Mouse (Mus musculus): ENCODE results near the gene Rai14. TPM values are rescaled to one million over a fixed set of nuclear protein-coding genes. Genes with fewer than 3 reads are reported as not detected.

Rai14 gene
- total and polyA plus RNA-seq, 3 experiments, result not detected

GRCm38 (mm10) chr15:10751141-10751540 is 36.7 kb upstream of the Rai14 start:
- DNase-seq (ENCODE audit: low read depth, low spot score), result no peak
- H3K27ac ChIP-seq (ENCODE audit: control insufficient read depth, low read depth, low read length), result no peak overlapping the region
- H3K79me2 ChIP-seq (ENCODE audit: control insufficient read depth, insufficient read depth, low read length, poor library complexity), result no peaks in the 10 kb centered on the region
- H3K4me3 ChIP-seq (ENCODE audit: control insufficient read depth in 1 of 2, insufficient read depth in 1 of 2, low read depth in 2 of 2, low read length in 2 of 2), result no peak overlapping the region
- H3K9ac ChIP-seq (ENCODE audit: control insufficient read depth, low read depth, low read length, poor library complexity, severe bottlenecking), result no peak overlapping the region
- no peaks in the 10 kb centered on the region for H3K27me3 ChIP-seq (ENCODE audit: control insufficient read depth in 1 of 2, insufficient read depth in 2 of 2, low read length in 2 of 2)
- H3K4me1 ChIP-seq (ENCODE audit: control insufficient read depth in 1 of 2, insufficient read depth in 2 of 2, low read length in 2 of 2), result 0 out of 4 replicates have a peak, but pooled peaks cover 0 to 2% of the 10 kb centered on the region in 2 experiments
- TF ChIP-seq MAFK (IDR thresholded peaks at IDR 0.05; ENCODE audit: borderline replicate concordance, low read depth, low read length) (no peak), MXI1 (IDR thresholded peaks at IDR 0.05; ENCODE audit: low read depth, low read length) (no peak), UBTF (IDR thresholded peaks at IDR 0.05; ENCODE audit: borderline replicate concordance, insufficient read depth, low read depth, low read length) (no peak), ELF1 (IDR thresholded peaks at IDR 0.05; ENCODE audit: low read depth, low read length) (no peak), JUND (IDR thresholded peaks at IDR 0.05; ENCODE audit: low read depth, low read length) (no peak), CHD2 (IDR thresholded peaks at IDR 0.05; ENCODE audit: low read length) (no peak), MEF2A (IDR thresholded peaks at IDR 0.05; ENCODE audit: extremely low read depth, insufficient replicate concordance, low read depth, low read length, poor library complexity, severe bottlenecking) (no peak), TBP (IDR thresholded peaks at IDR 0.05; ENCODE audit: low read depth, low read length) (no peak), TCF12 (IDR thresholded peaks at IDR 0.05; ENCODE audit: low read depth, low read length) (no peak), MYB (IDR thresholded peaks at IDR 0.05; ENCODE audit: low read depth, low read length) (no peak), E2F4 (IDR thresholded peaks at IDR 0.05; ENCODE audit: borderline replicate concordance, low read depth, low read length) (no peak), USF1 (IDR thresholded peaks at IDR 0.05; ENCODE audit: low read depth, low read length) (no peak), HCFC1 (IDR thresholded peaks at IDR 0.05; ENCODE audit: low read depth, low read length) (no peak), NRF1 (IDR thresholded peaks at IDR 0.05; ENCODE audit: insufficient read depth, low read depth, low read length, poor library complexity, severe bottlenecking) (no peak), SIN3A (IDR thresholded peaks at IDR 0.05; ENCODE audit: low read length) (no peak), MYC (IDR thresholded peaks at IDR 0.05; ENCODE audit: low read depth, low read length) (no peak), CTCF (IDR thresholded peaks at IDR 0.05 in 2 of 3, conservative IDR thresholded peaks at IDR 0.05 in 1 of 3; ENCODE audit: control insufficient read depth in 1 of 3, insufficient read depth in 1 of 3, low read depth in 2 of 3, low read length in 3 of 3, poor library complexity in 1 of 3, severe bottlenecking in 1 of 3) (no peak), MAX (IDR thresholded peaks at IDR 0.05; ENCODE audit: low read length) (no peak)
- no peaks in the 10 kb centered on the region for H3K9me3 ChIP-seq (replicated peaks; ENCODE audit: insufficient read depth, low read length)
- H3K36me3 ChIP-seq (ENCODE audit: control insufficient read depth in 1 of 2, insufficient read depth in 2 of 2, low read length in 2 of 2), result no peaks in the 10 kb centered on the region; a peak in 1 of 4 replicates

- no peak overlapping the region for H3K9ac ChIP-seq (ENCODE audit: control insufficient read depth, low read depth, low read length, poor library complexity, severe bottlenecking)
- H3K27me3 ChIP-seq (ENCODE audit: control insufficient read depth in 1 of 2, insufficient read depth in 2 of 2, low read length in 2 of 2), result no peaks in the 10 kb centered on the region
- DNase-seq (ENCODE audit: low read depth, low spot score), result no peak
- no peak for TF ChIP-seq MXI1 (IDR thresholded peaks at IDR 0.05; ENCODE audit: low read depth, low read length)
- TF ChIP-seq ELF1 (IDR thresholded peaks at IDR 0.05; ENCODE audit: low read depth, low read length), result no peak
- TF ChIP-seq E2F4 (IDR thresholded peaks at IDR 0.05; ENCODE audit: borderline replicate concordance, low read depth, low read length), result no peak
- TF ChIP-seq TAL1 (IDR thresholded peaks at IDR 0.05; ENCODE audit: low read length), result no peak
- no peak for TF ChIP-seq GABPA (IDR thresholded peaks at IDR 0.05; ENCODE audit: low read depth, low read length)
- TF ChIP-seq UBTF (IDR thresholded peaks at IDR 0.05; ENCODE audit: borderline replicate concordance, insufficient read depth, low read depth, low read length), result no peak
- no peak for TF ChIP-seq NRF1 (IDR thresholded peaks at IDR 0.05; ENCODE audit: insufficient read depth, low read depth, low read length, poor library complexity, severe bottlenecking)
- TF ChIP-seq TCF12 (IDR thresholded peaks at IDR 0.05; ENCODE audit: low read depth, low read length), result no peak
- no peak for TF ChIP-seq MEF2A (IDR thresholded peaks at IDR 0.05; ENCODE audit: extremely low read depth, insufficient replicate concordance, low read depth, low read length, poor library complexity, severe bottlenecking)
- no peak for TF ChIP-seq POLR2AphosphoS5 (IDR thresholded peaks at IDR 0.05; ENCODE audit: borderline replicate concordance, low read depth, low read length)
- no peak for TF ChIP-seq KAT2A (conservative IDR thresholded peaks at IDR 0.05; ENCODE audit: low read depth, low read length)
- no peak for TF ChIP-seq MAFK (IDR thresholded peaks at IDR 0.05; ENCODE audit: borderline replicate concordance, low read depth, low read length)
- TF ChIP-seq SIN3A (IDR thresholded peaks at IDR 0.05; ENCODE audit: low read length), result no peak
- TF ChIP-seq ZNF384 (IDR thresholded peaks at IDR 0.05; ENCODE audit: low read depth, low read length), result no peak
- no peak for TF ChIP-seq NELFE (IDR thresholded peaks at IDR 0.05; ENCODE audit: low read depth, low read length)
- 0 out of 4 replicates have a peak, but pooled peaks cover 0 to 2% of the 10 kb centered on the region in 2 experiments for H3K4me1 ChIP-seq (ENCODE audit: control insufficient read depth in 1 of 2, insufficient read depth in 2 of 2, low read length in 2 of 2)
- no peaks in the 10 kb centered on the region for H3K79me2 ChIP-seq (ENCODE audit: control insufficient read depth, insufficient read depth, low read length, poor library complexity)
- no peaks in the 10 kb centered on the region for H3K9me3 ChIP-seq (replicated peaks; ENCODE audit: insufficient read depth, low read length)
- H3K4me3 ChIP-seq (ENCODE audit: control insufficient read depth in 1 of 2, insufficient read depth in 1 of 2, low read depth in 2 of 2, low read length in 2 of 2), result no peak overlapping the region
- no peak overlapping the region for H3K27ac ChIP-seq (ENCODE audit: control insufficient read depth, low read depth, low read length)
- no peaks in the 10 kb centered on the region; a peak in 1 of 4 replicates for H3K36me3 ChIP-seq (ENCODE audit: control insufficient read depth in 1 of 2, insufficient read depth in 2 of 2, low read length in 2 of 2)
Observed at GRCm38 (mm10) chr15:10750339-10750738, 35.9 kb upstream of the Rai14 start.

All from MEL (cell line).